Mouse (Mus musculus) MEL (cell line): ENCODE results near the gene Fam129a. TPM values are rescaled to one million over a fixed set of nuclear protein-coding genes. Genes with fewer than 3 reads are reported as not detected.

ENCODE experiments used
- DNase-seq: peaks from one replicate; pipeline ENCODE4 v3.0.0; 2011; ENCODE audit warnings: low read depth, low spot score
- H3K27ac ChIP-seq: 2 replicates; pipeline ENCODE4 v1.5.1; 2012; ENCODE audit warnings: low read depth, mild to moderate bottlenecking, control low read depth, low read length, moderate library complexity; ENCODE audit not compliant: control insufficient read depth
- H3K27me3 ChIP-seq, 2 experiments: fragments of 150-350 bp in 1 of 2; sonication (generic) in 1 of 2; 2 replicates each; pipeline ENCODE4 v1.6.1; 2012; ENCODE audit warnings: low read length in 2 of 2, mild to moderate bottlenecking in 2 of 2, improper control_type of control experiment in 1 of 2, moderate library complexity in 1 of 2; ENCODE audit not compliant: insufficient read depth in 2 of 2, control insufficient read depth in 1 of 2
- H3K36me3 ChIP-seq, 2 experiments: 2 replicates each; pipeline ENCODE4 v1.6.1; 2012 to 2014; ENCODE audit warnings: low read length in 2 of 2, improper control_type of control experiment in 1 of 2, inconsistent platforms in 1 of 2, mild to moderate bottlenecking in 1 of 2; ENCODE audit not compliant: insufficient read depth in 2 of 2, control insufficient read depth in 1 of 2
- H3K4me1 ChIP-seq, 2 experiments: fragments of 150-350 bp in 1 of 2; sonication (generic) in 1 of 2; 2 replicates each; pipeline ENCODE4 v1.6.1; 2012; ENCODE audit warnings: low read length in 2 of 2, improper control_type of control experiment in 1 of 2, mild to moderate bottlenecking in 1 of 2; ENCODE audit not compliant: insufficient read depth in 2 of 2, control insufficient read depth in 1 of 2
- H3K4me3 ChIP-seq, 2 experiments: fragments of 150-350 bp in 1 of 2; sonication (generic) in 1 of 2; 2 replicates each; pipeline ENCODE4 v1.5.1; 2012; ENCODE audit warnings: low read depth in 2 of 2, low read length in 2 of 2, mild to moderate bottlenecking in 2 of 2, moderate library complexity in 2 of 2, control low read depth in 1 of 2, improper control_type of control experiment in 1 of 2; ENCODE audit not compliant: control insufficient read depth in 1 of 2, insufficient read depth in 1 of 2
- H3K79me2 ChIP-seq: 2 replicates; pipeline ENCODE4 v1.6.1; 2012; ENCODE audit warnings: mild to moderate bottlenecking, low read length, moderate library complexity; ENCODE audit not compliant: control insufficient read depth, poor library complexity, insufficient read depth
- H3K9ac ChIP-seq: 2 replicates; pipeline ENCODE4 v1.6.1; 2012; ENCODE audit warnings: low read depth, mild to moderate bottlenecking, control low read depth, low read length, moderate library complexity; ENCODE audit not compliant: control insufficient read depth, poor library complexity, severe bottlenecking
- H3K9me3 ChIP-seq: fragments of 150-350 bp; sonication (generic); replicated peaks from 2 replicates; pipeline ENCODE4 v1.6.1; 2012; ENCODE audit warnings: mild to moderate bottlenecking, low read length, improper control_type of control experiment, moderate library complexity; ENCODE audit not compliant: insufficient read depth
- BHLHE40 ChIP-seq: IDR thresholded peaks from 2 replicates; pipeline ENCODE4 v1.6.1; 2012; ENCODE audit warnings: low read depth, mild to moderate bottlenecking, inconsistent platforms, low read length, improper control_type of control experiment, borderline replicate concordance
- CHD1 ChIP-seq: IDR thresholded peaks from 2 replicates; pipeline ENCODE4 v1.6.1; 2012; ENCODE audit warnings: low read depth, mild to moderate bottlenecking, inconsistent platforms, low read length, improper control_type of control experiment
- CHD2 ChIP-seq: IDR thresholded peaks from 2 replicates; pipeline ENCODE4 v1.6.1; 2011; ENCODE audit warnings: low read length, improper control_type of control experiment
- CTCF ChIP-seq, 3 experiments: IDR thresholded peaks in 2 of 3; conservative IDR thresholded peaks in 1 of 3; 2 replicates each; pipeline ENCODE4 v1.5.1; 2011 to 2012; ENCODE audit warnings: low read length in 3 of 3, low read depth in 2 of 3, mild to moderate bottlenecking in 2 of 3, improper control_type of control experiment in 1 of 3, inconsistent platforms in 1 of 3, mixed read lengths in 1 of 3, moderate library complexity in 1 of 3; ENCODE audit not compliant: control insufficient read depth in 1 of 3, insufficient read depth in 1 of 3, poor library complexity in 1 of 3, severe bottlenecking in 1 of 3
- EP300 ChIP-seq, 2 experiments: IDR thresholded peaks; 2 replicates each; pipeline ENCODE4 v1.6.1; 2011; ENCODE audit warnings: improper control_type of control experiment in 2 of 2, low read length in 2 of 2, low read depth in 1 of 2, mild to moderate bottlenecking in 1 of 2
- GATA1 ChIP-seq: IDR thresholded peaks from 2 replicates; pipeline ENCODE4 v1.6.1; 2011; ENCODE audit warnings: low read depth, low read length, improper control_type of control experiment
- JUND ChIP-seq: IDR thresholded peaks from 2 replicates; pipeline ENCODE4 v1.6.1; 2011; ENCODE audit warnings: low read depth, mild to moderate bottlenecking, improper control_type of control experiment, low read length
- KAT2A ChIP-seq: conservative IDR thresholded peaks from 2 replicates; pipeline ENCODE4 v1.6.1; 2012; ENCODE audit warnings: low read depth, low read length, improper control_type of control experiment, inconsistent platforms
- MAFK ChIP-seq: IDR thresholded peaks from 2 replicates; pipeline ENCODE4 v1.6.1; 2011; ENCODE audit warnings: low read depth, mild to moderate bottlenecking, low read length, improper control_type of control experiment, borderline replicate concordance
- MAX ChIP-seq: IDR thresholded peaks from 2 replicates; pipeline ENCODE4 v1.6.1; 2011; ENCODE audit warnings: low read length, improper control_type of control experiment
- MEF2A ChIP-seq: IDR thresholded peaks from 2 replicates; pipeline ENCODE4 v1.6.1; 2014; ENCODE audit warnings: low read depth, mild to moderate bottlenecking, inconsistent platforms, low read length, improper control_type of control experiment; ENCODE audit not compliant: poor library complexity, insufficient replicate concordance, severe bottlenecking; ENCODE audit errors: extremely low read depth
- MYC ChIP-seq: IDR thresholded peaks from 2 replicates; pipeline ENCODE4 v1.6.1; 2011; ENCODE audit warnings: low read depth, mild to moderate bottlenecking, low read length, improper control_type of control experiment, moderate library complexity
- POLR2A ChIP-seq, 2 experiments: IDR thresholded peaks; 2 replicates each; pipeline ENCODE4 v1.6.1; 2011 to 2012; ENCODE audit warnings: low read length in 2 of 2, mild to moderate bottlenecking in 2 of 2, control low read depth in 1 of 2, improper control_type of control experiment in 1 of 2, low read depth in 1 of 2, moderate library complexity in 1 of 2; ENCODE audit not compliant: control insufficient read depth in 1 of 2, insufficient read depth in 1 of 2, poor library complexity in 1 of 2
- POLR2AphosphoS2 ChIP-seq: IDR thresholded peaks from 2 replicates; pipeline ENCODE4 v1.6.1; 2011; ENCODE audit warnings: low read length, improper control_type of control experiment
- RAD21 ChIP-seq: IDR thresholded peaks from 2 replicates; pipeline ENCODE4 v1.6.1; 2011; ENCODE audit warnings: mild to moderate bottlenecking, low read depth, low read length, improper control_type of control experiment
- SIN3A ChIP-seq: IDR thresholded peaks from 2 replicates; pipeline ENCODE4 v1.6.1; 2012; ENCODE audit warnings: low read length, improper control_type of control experiment, inconsistent platforms
- TAL1 ChIP-seq: IDR thresholded peaks from 2 replicates; pipeline ENCODE4 v1.6.1; 2012; ENCODE audit warnings: mild to moderate bottlenecking, inconsistent platforms, low read length, moderate library complexity, mixed read lengths
- TBP ChIP-seq: IDR thresholded peaks from 2 replicates; pipeline ENCODE4 v1.8.0; 2011; ENCODE audit warnings: low read depth, low read length, improper control_type of control experiment
- TCF12 ChIP-seq: IDR thresholded peaks from 2 replicates; pipeline ENCODE4 v1.6.1; 2014; ENCODE audit warnings: low read depth, mild to moderate bottlenecking, inconsistent platforms, low read length, improper control_type of control experiment, moderate library complexity
- USF1 ChIP-seq: IDR thresholded peaks from 2 replicates; pipeline ENCODE4 v1.6.1; 2014; ENCODE audit warnings: low read depth, mild to moderate bottlenecking, inconsistent platforms, low read length, improper control_type of control experiment, moderate library complexity
- USF2 ChIP-seq, 2 experiments: IDR thresholded peaks; 2 replicates each; pipeline ENCODE4 v1.6.1; 2011 to 2012; ENCODE audit warnings: improper control_type of control experiment in 2 of 2, low read length in 2 of 2, borderline replicate concordance in 1 of 2, inconsistent platforms in 1 of 2, low read depth in 1 of 2, mild to moderate bottlenecking in 1 of 2; ENCODE audit not compliant: insufficient read depth in 1 of 2
- ZKSCAN1 ChIP-seq: IDR thresholded peaks from 2 replicates; pipeline ENCODE4 v1.6.1; 2012; ENCODE audit warnings: low read depth, mild to moderate bottlenecking, inconsistent platforms, low read length, improper control_type of control experiment, moderate library complexity
- ZMIZ1 ChIP-seq: IDR thresholded peaks from 2 replicates; pipeline ENCODE4 v1.6.1; 2012; ENCODE audit warnings: low read depth, mild to moderate bottlenecking, inconsistent platforms, low read length, improper control_type of control experiment, moderate library complexity
- ZNF384 ChIP-seq: IDR thresholded peaks from 2 replicates; pipeline ENCODE4 v1.6.1; 2012; ENCODE audit warnings: low read depth, mild to moderate bottlenecking, inconsistent platforms, low read length, improper control_type of control experiment
- polyA plus RNA-seq, 2 experiments: library from polyadenylated mRNA; stranded (reverse) in 1 of 2; unstranded in 1 of 2; fragments of >175 nt in 1 of 2; fragments of >200 nt in 1 of 2; gene quantifications; 2 replicates each; pipeline versions ENCODE4 v1.2.1 to v1.2.4; 2012; ENCODE audit warnings: low replicate concordance in 2 of 2, low read depth in 1 of 2; ENCODE audit not compliant: insufficient read length in 2 of 2, insufficient read depth in 1 of 2, missing spikeins in 1 of 2
- total RNA-seq: library from RNA; depleted of rRNA; stranded (reverse); fragments of 300-350 nt; gene quantifications from 2 replicates; pipeline ENCODE4 v1.2.3, GENCODE M21; 2012

Fam129a gene
- total and polyA plus RNA-seq, 3 experiments: 3.1 to 67.5 (median 8.8) TPM

GRCm38 (mm10) chr1:151597677-151598297, 26.8 kb downstream of the Fam129a start:
- TF ChIP-seq TCF12: peak; percentile 25; the same call in 1 of the 2 replicates
- TF ChIP-seq KAT2A: no peak
- TF ChIP-seq EP300 (IDR thresholded peaks at IDR 0.05; ENCODE audit: low read depth in 1 of 2, low read length in 2 of 2): peak in 1 of 2 experiments; percentile 10; a peak in 1 of 4 replicates
- peak; percentile 26; the same call in 1 of the 2 replicates for TF ChIP-seq ZNF384
- TF ChIP-seq GATA1: 0 out of 2 replicates have a peak, but pooled peaks have one; percentile 22
- no peak for TF ChIP-seq CHD1
- no peak for TF ChIP-seq MAX
- TF ChIP-seq RAD21: no peak
- TF ChIP-seq BHLHE40: no peak
- H3K9me3 ChIP-seq: no peaks in the 10 kb centered on the region
- peaks cover 0 to 8% of the 10 kb centered on the region in 2 experiments; a peak in 3 of 4 replicates for H3K36me3 ChIP-seq
- no peak overlapping the region for H3K4me3 ChIP-seq
- no peaks in the 10 kb centered on the region for H3K79me2 ChIP-seq
- H3K27me3 ChIP-seq: no peaks in the 10 kb centered on the region
- H3K4me1 ChIP-seq: peaks cover 0 to 3% of the 10 kb centered on the region in 2 experiments; a peak in 1 of 4 replicates
- H3K27ac ChIP-seq: no peak overlapping the region
- DNase-seq: no peak
- no peak overlapping the region for H3K9ac ChIP-seq

- Histone ChIP-seq H3K9me3 (no peaks in the 10 kb centered on the region), H3K27ac (no peak overlapping the region), H3K9ac (no peak overlapping the region), H3K79me2 (no peaks in the 10 kb centered on the region), H3K36me3 (peaks cover 0 to 8% of the 10 kb centered on the region in 2 experiments; a peak in 3 of 4 replicates), H3K4me1 (peaks cover 0 to 3% of the 10 kb centered on the region in 2 experiments; a peak in 1 of 4 replicates), H3K27me3 (no peaks in the 10 kb centered on the region), H3K4me3 (no peak overlapping the region)
- TF ChIP-seq USF2 (IDR thresholded peaks at IDR 0.05; ENCODE audit: borderline replicate concordance in 1 of 2, insufficient read depth in 1 of 2, low read depth in 1 of 2, low read length in 2 of 2) (no peak), KAT2A (no peak), TAL1 (no peak), POLR2A (IDR thresholded peaks at IDR 0.05; ENCODE audit: control insufficient read depth in 1 of 2, insufficient read depth in 1 of 2, low read depth in 1 of 2, low read length in 2 of 2, poor library complexity in 1 of 2) (no peak), JUND (no peak), USF1 (no peak), GATA1 (no peak), MAFK (no peak), MEF2A (no peak), MYC (no peak), CTCF (IDR thresholded peaks at IDR 0.05 in 2 of 3, conservative IDR thresholded peaks at IDR 0.05 in 1 of 3; ENCODE audit: control insufficient read depth in 1 of 3, insufficient read depth in 1 of 3, low read depth in 2 of 3, low read length in 3 of 3, poor library complexity in 1 of 3, severe bottlenecking in 1 of 3) (no peak), CHD2 (no peak), POLR2AphosphoS2 (no peak), SIN3A (no peak), CHD1 (no peak), ZMIZ1 (no peak), ZKSCAN1 (no peak), MAX (no peak), TBP (no peak)
- no peak for DNase-seq
Measured at GRCm38 (mm10) chr1:151598876-151599275, 27.9 kb downstream of the Fam129a start.
